Mouse (Mus musculus): ENCODE data around the gene Herc1. TPM values are rescaled to one million over a fixed set of nuclear protein-coding genes. Genes with fewer than 3 reads are reported as not detected.

Gene Herc1
- polyA plus RNA-seq, 1 experiment from 2014 or later = 15.0 TPM

GRCm38 (mm10) chr9:66514256-66514770 lies 164.1 kb downstream of the Herc1 start, which contains the start of gene Fbxl22:
Fbxl22 (minus strand) TSS chr9:66514593.
- peak within 1 kb of the TSS; percentile 80 for H3K9ac ChIP-seq
- ATAC-seq (replicated peaks; ENCODE audit: insufficient number of reproducible peaks, insufficient read depth, low FRiP score, low read depth) = peak; percentile 21
- peak within 1 kb of the TSS; percentile 68 for H3K4me3 ChIP-seq
- H3K4me1 ChIP-seq (replicated peaks) = peaks cover 40% of the 10 kb centered on the region
- H3K36me3 ChIP-seq = peaks cover 32% of the 10 kb centered on the region
- peak within 1 kb of the TSS; percentile 98 for H3K27ac ChIP-seq
- WGBS = 33% methylated on average over 17 of the region's 17 CpGs
- no peaks in the 10 kb centered on the region for H3K27me3 ChIP-seq
- no peaks in the 10 kb centered on the region for H3K9me3 ChIP-seq (replicated peaks)
- H3K4me2 ChIP-seq = peak within 1 kb of the TSS; percentile 97

GRCm38 (mm10) chr9:66515115-66515514 lies 164.9 kb downstream of the Herc1 start:
- H3K4me1 ChIP-seq (replicated peaks) = peaks cover 38% of the 10 kb centered on the region
- H3K4me2 ChIP-seq = peak overlapping the region; percentile 97
- H3K9ac ChIP-seq = no peak overlapping the region
- no peaks in the 10 kb centered on the region for H3K9me3 ChIP-seq (replicated peaks)
- ATAC-seq (replicated peaks; ENCODE audit: insufficient number of reproducible peaks, insufficient read depth, low FRiP score, low read depth) = no peak
- H3K27me3 ChIP-seq = no peaks in the 10 kb centered on the region
- peak overlapping the region; percentile 68 for H3K4me3 ChIP-seq
- H3K27ac ChIP-seq = peak overlapping the region; percentile 98
- H3K36me3 ChIP-seq = peaks cover 33% of the 10 kb centered on the region
- 32% methylated on average over 2 of the region's 2 CpGs for WGBS

- no peak for ATAC-seq (replicated peaks; ENCODE audit: insufficient number of reproducible peaks, insufficient read depth, low FRiP score, low read depth)
- Histone ChIP-seq H3K36me3 (peaks cover 39% of the 10 kb centered on the region), H3K27ac (peak overlapping the region; percentile 98), H3K9ac (no peak overlapping the region), H3K27me3 (no peaks in the 10 kb centered on the region), H3K4me2 (no peak overlapping the region), H3K4me1 (replicated peaks) (peaks cover 32% of the 10 kb centered on the region), H3K9me3 (replicated peaks) (no peaks in the 10 kb centered on the region), H3K4me3 (no peak overlapping the region)
- WGBS = 88% methylated on average over 10 of the region's 10 CpGs
Measured at GRCm38 (mm10) chr9:66515680-66516210, 165.5 kb downstream of the Herc1 start.

- ATAC-seq (replicated peaks; ENCODE audit: insufficient number of reproducible peaks, insufficient read depth, low FRiP score, low read depth) = no peak
- Histone ChIP-seq H3K9me3 (replicated peaks) (no peaks in the 10 kb centered on the region), H3K4me3 (no peak overlapping the region), H3K9ac (no peak overlapping the region), H3K36me3 (peaks cover 39% of the 10 kb centered on the region), H3K27me3 (no peaks in the 10 kb centered on the region), H3K27ac (peak overlapping the region; percentile 98; the same call in 1 of the 2 replicates), H3K4me1 (replicated peaks) (peaks cover 26% of the 10 kb centered on the region), H3K4me2 (no peak overlapping the region)
- 75% methylated on average over 6 of the region's 6 CpGs for WGBS
Measured at GRCm38 (mm10) chr9:66516296-66516940, 166.2 kb downstream of the Herc1 start.

GRCm38 (mm10) chr9:66517746-66518145 lies 167.5 kb downstream of the Herc1 start:
- no peaks in the 10 kb centered on the region for H3K27me3 ChIP-seq
- peaks cover 17% of the 10 kb centered on the region for H3K4me1 ChIP-seq (replicated peaks)
- no peak overlapping the region for H3K27ac ChIP-seq
- no peak overlapping the region for H3K9ac ChIP-seq
- no peak for ATAC-seq (replicated peaks; ENCODE audit: insufficient number of reproducible peaks, insufficient read depth, low FRiP score, low read depth)
- WGBS = 86% methylated on average over 10 of the region's 10 CpGs
- H3K36me3 ChIP-seq = peaks cover 42% of the 10 kb centered on the region
- no peaks in the 10 kb centered on the region for H3K9me3 ChIP-seq (replicated peaks)
- H3K4me2 ChIP-seq = no peak overlapping the region
- no peak overlapping the region for H3K4me3 ChIP-seq

GRCm38 (mm10) chr9:66518251-66518650 lies 168.0 kb downstream of the Herc1 start:
- no peaks in the 10 kb centered on the region for H3K27me3 ChIP-seq
- no peak overlapping the region for H3K9ac ChIP-seq
- H3K36me3 ChIP-seq = peaks cover 44% of the 10 kb centered on the region
- no peak overlapping the region for H3K4me2 ChIP-seq
- H3K4me1 ChIP-seq (replicated peaks) = peaks cover 14% of the 10 kb centered on the region
- no peak overlapping the region for H3K27ac ChIP-seq
- no peaks in the 10 kb centered on the region for H3K9me3 ChIP-seq (replicated peaks)
- ATAC-seq (replicated peaks; ENCODE audit: insufficient number of reproducible peaks, insufficient read depth, low FRiP score, low read depth) = no peak
- 78% methylated on average over 5 of the region's 5 CpGs for WGBS
- H3K4me3 ChIP-seq = no peak overlapping the region

GRCm38 (mm10) chr9:66518901-66519300 lies 168.7 kb downstream of the Herc1 start:
- H3K36me3 ChIP-seq = peaks cover 49% of the 10 kb centered on the region

GRCm38 (mm10) chr9:66520299-66520698 lies 170.0 kb downstream of the Herc1 start:
- Histone ChIP-seq H3K27ac (no peak overlapping the region), H3K9ac (no peak overlapping the region), H3K27me3 (no peaks in the 10 kb centered on the region), H3K4me2 (no peak overlapping the region), H3K4me1 (replicated peaks) (peaks cover 5% of the 10 kb centered on the region), H3K4me3 (no peak overlapping the region), H3K36me3 (peaks cover 59% of the 10 kb centered on the region), H3K9me3 (replicated peaks) (no peaks in the 10 kb centered on the region)
- 90% methylated on average over 4 of the region's 4 CpGs for WGBS
- ATAC-seq (replicated peaks; ENCODE audit: insufficient number of reproducible peaks, insufficient read depth, low FRiP score, low read depth) = no peak

More at GRCm38 (mm10) chr9:66518901-66519300, 168.7 kb downstream of the Herc1 start:
- Histone ChIP-seq H3K4me1 (replicated peaks) (peaks cover 14% of the 10 kb centered on the region), H3K9ac (no peak overlapping the region), H3K27me3 (no peaks in the 10 kb centered on the region), H3K9me3 (replicated peaks) (no peaks in the 10 kb centered on the region), H3K4me3 (no peak overlapping the region), H3K4me2 (no peak overlapping the region), H3K27ac (no peak overlapping the region)
- ATAC-seq (replicated peaks; ENCODE audit: insufficient number of reproducible peaks, insufficient read depth, low FRiP score, low read depth) = no peak
- 56% methylated on average over 5 of the region's 5 CpGs for WGBS

GRCm38 (mm10) chr9:66521595-66521994 lies 171.3 kb downstream of the Herc1 start:
- 93% methylated on average over 3 of the region's 3 CpGs for WGBS
- Histone ChIP-seq H3K27ac (no peak overlapping the region), H3K4me3 (no peak overlapping the region), H3K36me3 (peaks cover 64% of the 10 kb centered on the region), H3K9ac (no peak overlapping the region), H3K4me2 (no peak overlapping the region), H3K9me3 (replicated peaks) (no peaks in the 10 kb centered on the region), H3K27me3 (no peaks in the 10 kb centered on the region), H3K4me1 (replicated peaks) (no peaks in the 10 kb centered on the region)
- ATAC-seq (replicated peaks; ENCODE audit: insufficient number of reproducible peaks, insufficient read depth, low FRiP score, low read depth) = no peak

- Histone ChIP-seq H3K4me1 (replicated peaks) (no peaks in the 10 kb centered on the region), H3K27me3 (no peaks in the 10 kb centered on the region), H3K9ac (no peak overlapping the region), H3K9me3 (replicated peaks) (no peaks in the 10 kb centered on the region), H3K36me3 (peaks cover 47% of the 10 kb centered on the region), H3K4me2 (no peak overlapping the region), H3K27ac (no peak overlapping the region), H3K4me3 (no peak overlapping the region)
- no peak for ATAC-seq (replicated peaks; ENCODE audit: insufficient number of reproducible peaks, insufficient read depth, low FRiP score, low read depth)
- 75% methylated on average over 4 of the region's 4 CpGs for WGBS
Measured at GRCm38 (mm10) chr9:66542785-66543184, 192.5 kb downstream of the Herc1 start.
